Mouse (Mus musculus) kidney, adult 11 months (tissue): ENCODE measurements at regions not wholly inside any gene's neighbourhood (a gene's known extent, or its start where the extent isn't known, plus 50 kb on each side); places are given as distances from the start of the nearest gene placed in this dataset.

Experiments
- DNase-seq: peaks from one replicate; pipeline ENCODE4 v3.0.0; 2022

DNA sequence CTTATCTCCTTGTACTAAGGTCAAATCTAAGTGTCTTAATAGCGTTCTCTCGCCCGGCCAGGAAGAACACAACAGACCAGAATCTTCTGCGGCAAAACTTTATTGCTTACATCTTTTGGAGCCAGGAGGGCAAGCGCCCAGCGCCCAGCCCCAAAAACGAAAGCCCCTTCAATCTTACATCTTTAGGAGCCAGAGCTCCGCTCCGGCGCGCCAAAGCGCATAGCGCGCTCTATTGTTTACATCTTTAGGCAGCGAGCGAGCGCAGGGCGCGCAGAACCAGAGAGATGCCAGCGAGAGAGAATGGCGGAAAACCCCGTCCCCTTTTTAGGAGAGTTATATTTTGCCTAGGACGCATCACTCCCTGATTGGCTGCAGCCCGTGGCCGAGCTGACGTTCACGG is 373.2 kb upstream of the Gm21477 start:
- peak; percentile 0 for DNase-seq
